Mouse (Mus musculus) megakaryocyte, embryonic 14.5 days (primary cell): ENCODE measurements at regions not wholly inside any gene's neighbourhood (a gene's known extent, or its start where the extent isn't known, plus 50 kb on each side); places are given as distances from the start of the nearest gene placed in this dataset.

Source experiments
- FLI1 ChIP-seq: IDR thresholded peaks from 2 replicates; pipeline ENCODE4 v1.6.1; 2012; ENCODE audit warnings: low read length, inconsistent platforms, mixed read lengths
- GATA1 ChIP-seq: IDR thresholded peaks from 3 replicates; pipeline ENCODE4 v1.6.1; 2012; ENCODE audit warnings: mixed read lengths, low read length, inconsistent platforms, borderline replicate concordance

DNA sequence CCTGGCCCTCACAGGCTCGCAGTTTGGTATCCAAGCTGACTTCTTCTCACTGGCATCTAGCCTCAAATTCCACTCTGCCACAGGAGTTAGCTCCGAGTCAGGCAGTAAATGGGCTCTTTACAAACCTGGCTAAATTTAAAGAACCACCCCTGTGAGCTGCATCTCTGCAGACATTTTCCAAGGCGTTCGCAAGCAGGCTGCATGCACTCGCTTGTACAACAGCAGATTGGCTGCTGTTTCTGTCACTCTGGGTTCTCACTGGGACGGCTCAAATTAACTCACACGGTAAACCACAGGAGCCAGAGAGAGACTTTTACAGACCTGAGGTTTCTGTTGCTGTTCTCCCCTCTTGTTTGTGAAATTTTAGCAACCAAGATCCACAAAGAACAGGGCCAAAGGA, 321.3 kb upstream of the Noct start:
- TF ChIP-seq FLI1 = no peak
- no peak for TF ChIP-seq GATA1
